Mouse (Mus musculus) hindbrain, embryonic 13.5 days (tissue): ENCODE measurements at regions not wholly inside any gene's neighbourhood (a gene's known extent, or its start where the extent isn't known, plus 50 kb on each side); places are given as distances from the start of the nearest gene placed in this dataset.

Experiments
- ATAC-seq: fragments of 200-750 bp; cut with Nextera tagmentation; 2 replicates; pipeline ENCODE4 v1.8.0; 2017; ENCODE audit warnings: moderate TSS enrichment; ENCODE audit not compliant: low FRiP score
- H3K27ac ChIP-seq: fragments of 300-500 bp; sonication (generic); 2 replicates; pipeline ENCODE4 v1.5.1; 2015; ENCODE audit warnings: inconsistent platforms, mild to moderate bottlenecking, moderate library complexity
- H3K27me3 ChIP-seq: fragments of 300-500 bp; sonication (generic); 2 replicates; pipeline ENCODE4 v1.6.1; 2015; ENCODE audit warnings: mild to moderate bottlenecking, inconsistent platforms
- H3K36me3 ChIP-seq: fragments of 300-500 bp; sonication (generic); 2 replicates; pipeline ENCODE4 v1.6.1; 2015; ENCODE audit warnings: mild to moderate bottlenecking, inconsistent platforms
- H3K4me1 ChIP-seq: fragments of 300-500 bp; sonication (generic); replicated peaks from 2 replicates; pipeline ENCODE4 v1.6.1; 2015; ENCODE audit warnings: inconsistent platforms
- H3K4me2 ChIP-seq: fragments of 300-500 bp; sonication (generic); 2 replicates; pipeline ENCODE4 v1.6.1; 2015; ENCODE audit warnings: inconsistent platforms, mild to moderate bottlenecking, moderate library complexity
- H3K4me3 ChIP-seq: fragments of 300-500 bp; sonication (generic); 2 replicates; pipeline ENCODE4 v1.5.1; 2015; ENCODE audit warnings: mild to moderate bottlenecking, inconsistent platforms
- H3K9ac ChIP-seq: fragments of 300-500 bp; sonication (generic); 2 replicates; pipeline ENCODE4 v1.6.1; 2015; ENCODE audit warnings: mild to moderate bottlenecking, inconsistent platforms
- H3K9me3 ChIP-seq: fragments of 300-500 bp; sonication (generic); 2 replicates; pipeline ENCODE4 v1.6.1; 2016; ENCODE audit warnings: inconsistent platforms
- WGBS: fragments of 180-500 bp; shearing (Covaris S2); methylation state at CpG from one replicate; pipeline ENCODE4 v1.1.7; 2015; 5-methylcytosine and 5-hydroxymethylcytosine counted together

GRCm38 (mm10) chr13:51917658-51918057, 71.2 kb downstream of the Gadd45g start:
- Histone ChIP-seq H3K4me2 (no peak overlapping the region), H3K36me3 (no peaks in the 10 kb centered on the region), H3K9ac (no peak overlapping the region), H3K4me1 (peaks cover 58% of the 10 kb centered on the region), H3K9me3 (no peaks in the 10 kb centered on the region), H3K27me3 (peaks cover 53% of the 10 kb centered on the region), H3K4me3 (no peak overlapping the region), H3K27ac (peak overlapping the region; percentile 83)
- WGBS = 26% methylated on average over 7 of the region's 7 CpGs
- ATAC-seq = peak; percentile 29

DNA sequence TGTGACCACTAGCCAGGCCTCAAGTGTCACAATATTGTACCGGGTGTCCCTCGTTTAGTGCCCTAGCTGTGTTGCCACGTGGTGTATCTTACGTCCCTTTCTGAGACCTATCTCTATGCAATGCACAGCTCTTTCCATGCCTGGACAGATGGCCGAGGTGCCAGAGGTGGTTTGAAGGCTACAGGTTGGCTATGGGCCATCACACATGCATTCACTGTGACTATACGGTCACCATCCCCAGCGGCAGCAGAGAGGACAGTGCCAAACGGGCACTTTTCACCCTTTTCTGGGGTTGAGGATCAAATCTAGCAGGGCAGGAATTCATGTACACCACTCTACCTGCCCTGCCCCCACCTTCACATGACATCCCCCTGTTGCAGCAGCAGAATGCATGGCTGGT, 71.6 kb downstream of the Gadd45g start:
- no peak overlapping the region for H3K4me3 ChIP-seq
- peak; percentile 11; the same call in 1 of the 2 replicates for ATAC-seq
- no peaks in the 10 kb centered on the region for H3K9me3 ChIP-seq
- peaks cover 58% of the 10 kb centered on the region for H3K4me1 ChIP-seq
- 16% methylated on average over 8 of the region's 8 CpGs for WGBS
- no peak overlapping the region for H3K9ac ChIP-seq
- peak overlapping the region; percentile 83 for H3K27ac ChIP-seq
- H3K27me3 ChIP-seq = peaks cover 53% of the 10 kb centered on the region
- no peaks in the 10 kb centered on the region for H3K36me3 ChIP-seq
- no peak overlapping the region for H3K4me2 ChIP-seq

- Histone ChIP-seq H3K9me3 (no peaks in the 10 kb centered on the region), H3K27me3 (peaks cover 53% of the 10 kb centered on the region), H3K27ac (peak overlapping the region; percentile 83), H3K4me1 (peaks cover 58% of the 10 kb centered on the region), H3K4me3 (no peak overlapping the region), H3K9ac (no peak overlapping the region), H3K4me2 (no peak overlapping the region), H3K36me3 (no peaks in the 10 kb centered on the region)
- ATAC-seq = 0 out of 2 replicates have a peak, but pooled peaks have one; percentile 7
- WGBS = 7% methylated on average over 10 of the region's 10 CpGs
These were observed 72.3 kb downstream of the Gadd45g start for GRCm38 (mm10) chr13:51918781-51919170.

GRCm38 (mm10) chr13:51919171-51919793, 72.8 kb downstream of the Gadd45g start:
- H3K4me1 ChIP-seq = peaks cover 58% of the 10 kb centered on the region

DNA sequence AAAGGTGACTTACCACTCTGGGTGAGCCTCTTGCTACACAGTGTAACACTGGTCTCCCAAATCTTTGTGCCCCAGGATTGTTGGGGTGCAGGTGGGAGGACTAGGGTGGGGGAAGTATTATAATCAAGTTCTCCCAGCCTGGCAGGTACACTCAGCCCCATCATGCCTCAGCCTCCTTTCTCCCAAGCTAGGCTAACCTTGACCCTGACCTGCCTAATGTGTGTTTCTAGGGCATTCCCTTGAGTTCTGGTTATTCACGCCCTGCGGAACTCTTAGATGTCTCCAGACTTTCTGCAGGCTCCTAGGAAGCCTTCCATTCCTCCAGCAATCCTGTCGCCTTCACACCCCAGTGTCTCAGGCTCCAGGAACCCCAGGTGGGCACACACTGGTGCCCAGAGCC, 73.5 kb downstream of the Gadd45g start:
- Histone ChIP-seq H3K9me3 (no peaks in the 10 kb centered on the region), H3K27ac (peak overlapping the region; percentile 83), H3K27me3 (peaks cover 57% of the 10 kb centered on the region), H3K4me2 (0 out of 2 replicates have a peak overlapping the region, but pooled peaks have one; percentile 1), H3K36me3 (no peaks in the 10 kb centered on the region), H3K9ac (no peak overlapping the region), H3K4me1 (peaks cover 58% of the 10 kb centered on the region), H3K4me3 (no peak overlapping the region)
- no peak for ATAC-seq
- 27% methylated on average over 3 of the region's 3 CpGs for WGBS

More at GRCm38 (mm10) chr13:51919171-51919793, 72.8 kb downstream of the Gadd45g start:
- H3K36me3 ChIP-seq = no peaks in the 10 kb centered on the region
- no peak overlapping the region for H3K9ac ChIP-seq
- no peak overlapping the region for H3K4me2 ChIP-seq
- H3K9me3 ChIP-seq = no peaks in the 10 kb centered on the region
- peak overlapping the region; percentile 83 for H3K27ac ChIP-seq
- peaks cover 54% of the 10 kb centered on the region for H3K27me3 ChIP-seq
- ATAC-seq = peak; percentile 30; the same call in 1 of the 2 replicates
- WGBS = 6% methylated on average over 14 of the region's 14 CpGs
- no peak overlapping the region for H3K4me3 ChIP-seq

- no peak overlapping the region; the same call in 1 of the 2 replicates for H3K9ac ChIP-seq
- H3K9me3 ChIP-seq = no peaks in the 10 kb centered on the region
- WGBS = 4% methylated on average over 15 of the region's 15 CpGs
- no peaks in the 10 kb centered on the region for H3K36me3 ChIP-seq
- H3K27ac ChIP-seq = peak overlapping the region; percentile 83
- peak; percentile 62 for ATAC-seq
- H3K27me3 ChIP-seq = peaks cover 59% of the 10 kb centered on the region
- no peak overlapping the region for H3K4me3 ChIP-seq
- H3K4me2 ChIP-seq = 0 out of 2 replicates have a peak overlapping the region, but pooled peaks have one; percentile 1
- H3K4me1 ChIP-seq = peaks cover 58% of the 10 kb centered on the region
These were observed 74.3 kb downstream of the Gadd45g start for GRCm38 (mm10) chr13:51920511-51921351.

DNA sequence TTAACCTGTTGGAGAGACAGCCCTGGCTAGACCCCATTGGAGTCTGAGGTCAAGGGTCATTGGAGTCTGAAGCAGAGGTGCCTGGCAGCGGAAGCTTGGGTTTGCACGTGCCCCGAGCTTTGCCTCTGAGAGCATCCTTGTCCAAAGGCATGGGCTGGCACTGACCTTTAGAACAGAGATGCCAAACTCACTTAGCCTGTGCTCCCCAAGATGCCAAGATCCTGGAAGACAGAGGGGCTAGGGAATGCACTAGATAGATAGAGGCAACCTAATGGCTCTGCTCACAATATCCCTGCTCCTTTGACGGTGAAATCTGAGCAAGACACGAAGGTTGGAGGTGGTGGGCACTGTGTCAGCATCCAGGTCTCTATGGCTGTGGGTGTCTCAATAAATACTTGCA, 75.1 kb downstream of the Gadd45g start:
- Histone ChIP-seq H3K9me3 (no peaks in the 10 kb centered on the region), H3K4me2 (no peak overlapping the region), H3K4me1 (peaks cover 57% of the 10 kb centered on the region), H3K9ac (no peak overlapping the region), H3K4me3 (no peak overlapping the region), H3K27ac (peak overlapping the region; percentile 83), H3K36me3 (no peaks in the 10 kb centered on the region), H3K27me3 (peaks cover 51% of the 10 kb centered on the region)
- no peak for ATAC-seq
- 17% methylated on average over 5 of the region's 5 CpGs for WGBS

- peaks cover 33% of the 10 kb centered on the region for H3K4me1 ChIP-seq
- no peak for ATAC-seq
- 34% methylated on average over 10 of the region's 10 CpGs for WGBS
- H3K4me2 ChIP-seq = no peak overlapping the region
- H3K9ac ChIP-seq = no peak overlapping the region
- no peaks in the 10 kb centered on the region for H3K9me3 ChIP-seq
- peaks cover 63% of the 10 kb centered on the region for H3K27me3 ChIP-seq
- H3K36me3 ChIP-seq = no peaks in the 10 kb centered on the region
- H3K4me3 ChIP-seq = no peak overlapping the region
- no peak overlapping the region for H3K27ac ChIP-seq
These were observed 80.3 kb downstream of the Gadd45g start for GRCm38 (mm10) chr13:51926764-51927163.

DNA sequence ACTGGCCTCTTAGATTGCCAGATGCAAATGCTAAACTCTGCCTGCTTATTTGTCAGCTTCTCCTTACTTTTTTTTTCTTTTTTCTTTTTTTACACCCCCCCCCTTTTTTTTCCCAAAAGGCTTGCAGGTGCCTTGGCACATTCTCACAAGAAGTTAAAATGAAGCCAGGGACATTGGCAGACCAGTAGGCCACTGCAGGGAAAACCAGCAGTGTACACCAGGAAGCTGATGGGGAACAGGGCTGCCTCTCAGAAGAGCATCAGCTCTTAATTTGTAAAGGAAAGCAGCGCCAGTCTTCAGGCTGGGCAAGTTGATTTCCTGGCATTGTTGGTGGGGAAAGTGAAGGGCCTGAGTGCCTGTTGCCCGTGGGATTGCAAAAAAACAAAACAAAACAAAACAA, 83.3 kb downstream of the Gadd45g start:
- ATAC-seq = no peak
- 57% methylated on average over 2 of the region's 2 CpGs for WGBS
- Histone ChIP-seq H3K9me3 (no peaks in the 10 kb centered on the region), H3K27me3 (peaks cover 55% of the 10 kb centered on the region), H3K27ac (no peak overlapping the region), H3K4me2 (no peak overlapping the region), H3K36me3 (no peaks in the 10 kb centered on the region), H3K9ac (no peak overlapping the region), H3K4me1 (peaks cover 27% of the 10 kb centered on the region), H3K4me3 (no peak overlapping the region)

- Histone ChIP-seq H3K4me3 (no peak overlapping the region), H3K9ac (no peak overlapping the region), H3K36me3 (no peaks in the 10 kb centered on the region), H3K4me1 (peaks cover 27% of the 10 kb centered on the region), H3K4me2 (no peak overlapping the region), H3K9me3 (no peaks in the 10 kb centered on the region), H3K27me3 (peaks cover 52% of the 10 kb centered on the region), H3K27ac (no peak overlapping the region)
- 36% methylated on average over 6 of the region's 6 CpGs for WGBS
- peak; percentile 52; the same call in 1 of the 2 replicates for ATAC-seq
These were observed 83.8 kb downstream of the Gadd45g start for GRCm38 (mm10) chr13:51930301-51930747.

DNA sequence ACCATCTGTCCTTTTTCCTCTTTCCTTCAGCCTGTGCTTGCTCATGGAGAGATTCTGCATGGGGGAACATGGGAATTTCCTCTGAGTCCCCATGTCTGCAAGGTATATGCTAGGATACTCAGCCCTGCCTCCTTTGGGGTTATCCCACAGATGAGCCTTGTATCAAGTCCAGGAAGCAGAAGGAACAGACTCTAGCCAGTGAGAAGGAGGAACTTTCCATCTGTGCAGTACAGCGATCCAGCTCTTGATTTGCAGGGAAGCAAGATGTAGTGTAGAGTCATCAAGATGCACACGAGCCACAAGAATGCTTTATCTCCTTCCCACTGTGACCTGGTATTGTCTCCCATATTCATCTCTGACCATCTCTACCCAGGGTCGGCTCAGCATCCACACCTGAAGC, 84.5 kb downstream of the Gadd45g start:
- H3K36me3 ChIP-seq = no peaks in the 10 kb centered on the region
- H3K27ac ChIP-seq = no peak overlapping the region
- no peaks in the 10 kb centered on the region for H3K9me3 ChIP-seq
- no peak for ATAC-seq
- H3K4me2 ChIP-seq = no peak overlapping the region
- peaks cover 27% of the 10 kb centered on the region for H3K4me1 ChIP-seq
- 77% methylated on average over 3 of the region's 3 CpGs for WGBS
- peaks cover 52% of the 10 kb centered on the region for H3K27me3 ChIP-seq
- no peak overlapping the region for H3K9ac ChIP-seq
- H3K4me3 ChIP-seq = no peak overlapping the region

DNA sequence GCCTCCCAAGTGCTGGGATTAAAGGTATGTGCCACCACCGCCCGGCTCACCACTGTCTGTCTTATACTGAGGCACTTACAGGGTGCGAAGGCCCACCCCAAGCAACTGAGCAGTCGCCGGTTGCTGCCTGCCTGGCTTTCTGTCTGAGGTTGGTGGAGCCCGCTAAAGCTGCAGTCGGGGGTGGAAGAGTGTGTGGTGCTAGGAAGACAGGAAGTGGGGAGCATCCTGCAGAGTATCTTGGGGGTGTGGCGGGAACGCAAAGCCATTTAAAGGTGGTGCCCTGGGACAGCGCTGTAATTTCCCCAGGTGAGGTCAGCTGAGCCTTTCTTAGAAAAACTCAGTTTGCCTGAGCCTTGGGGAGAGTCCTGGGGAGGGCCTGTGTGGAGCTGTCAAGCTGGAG, 89.3 kb downstream of the Gadd45g start:
- no peak overlapping the region for H3K4me2 ChIP-seq
- H3K27ac ChIP-seq = no peak overlapping the region
- no peak overlapping the region for H3K9ac ChIP-seq
- H3K4me1 ChIP-seq = peaks cover 10% of the 10 kb centered on the region
- no peaks in the 10 kb centered on the region for H3K9me3 ChIP-seq
- H3K36me3 ChIP-seq = no peaks in the 10 kb centered on the region
- H3K4me3 ChIP-seq = no peak overlapping the region
- WGBS = 92% methylated on average over 10 of the region's 10 CpGs
- peaks cover 43% of the 10 kb centered on the region for H3K27me3 ChIP-seq
- ATAC-seq = no peak
